Mouse (Mus musculus): ENCODE measurements around the gene Glis1.
"Not testable (repeated sequence)": the region's sequence is repeated elsewhere in the genome, so short reads cannot be mapped to it uniquely, and the experiment has no call there.

Glis1 gene

DNA sequence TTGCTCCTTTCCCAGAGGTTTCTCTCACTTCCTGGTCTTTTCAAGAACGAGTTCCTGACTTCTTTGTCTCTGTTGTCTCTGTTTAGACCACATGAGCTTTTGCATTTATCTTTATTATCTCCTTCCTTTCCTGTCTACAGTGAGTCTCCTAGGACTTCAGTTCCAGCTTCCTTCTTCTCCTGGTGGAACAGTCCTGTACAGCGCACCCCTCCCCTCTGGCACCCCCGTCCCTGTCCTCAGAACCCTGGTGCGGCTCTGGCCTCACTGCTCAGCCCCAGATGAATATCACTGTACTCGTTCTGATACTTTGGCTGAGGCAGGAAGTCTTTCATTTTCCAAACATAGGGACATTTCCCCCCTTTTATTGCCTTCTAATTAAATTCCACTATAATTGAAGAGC lies 152.0 kb downstream of the Glis1 start:
- DNase-seq (ENCODE audit: low spot score), result peak; percentile 32

GRCm38 (mm10) chr4:107588637-107589036 lies 154.2 kb downstream of the Glis1 start:
- no peak for DNase-seq (ENCODE audit: low spot score)

- DNase-seq (ENCODE audit: low spot score), result no peak
These were observed 154.7 kb downstream of the Glis1 start for GRCm38 (mm10) chr4:107589046-107589445.

- no peak for DNase-seq (ENCODE audit: low spot score)
These were observed 156.6 kb downstream of the Glis1 start for GRCm38 (mm10) chr4:107590805-107591534.

GRCm38 (mm10) chr4:107593426-107593825 lies 159.0 kb downstream of the Glis1 start:
- DNase-seq (ENCODE audit: low spot score), result no peak

- DNase-seq (ENCODE audit: low spot score), result no peak
These were observed 163.0 kb downstream of the Glis1 start for GRCm38 (mm10) chr4:107597226-107597897.

- no peak for DNase-seq (ENCODE audit: low spot score)
These were observed 163.6 kb downstream of the Glis1 start for GRCm38 (mm10) chr4:107597898-107598580.

DNA sequence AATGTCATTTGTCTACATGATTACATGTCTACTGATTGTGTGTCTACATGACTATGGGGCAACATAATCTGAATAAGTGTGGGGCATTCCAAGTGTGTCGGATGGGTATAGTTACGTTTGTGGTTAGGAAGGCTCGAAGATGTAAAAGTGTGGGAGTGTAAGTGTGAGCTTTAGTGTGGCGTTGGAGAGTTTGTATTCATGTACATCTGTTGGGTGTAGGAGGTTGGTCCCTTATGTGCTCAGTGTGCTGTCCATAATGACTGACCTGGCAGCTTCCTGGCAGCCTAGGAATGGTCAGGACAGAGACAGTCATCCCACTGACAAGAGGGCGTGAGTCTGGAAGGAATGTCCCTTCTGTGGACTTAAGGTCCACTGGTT lies 164.2 kb downstream of the Glis1 start:
- not testable (repeated sequence) for DNase-seq (ENCODE audit: low spot score)

DNA sequence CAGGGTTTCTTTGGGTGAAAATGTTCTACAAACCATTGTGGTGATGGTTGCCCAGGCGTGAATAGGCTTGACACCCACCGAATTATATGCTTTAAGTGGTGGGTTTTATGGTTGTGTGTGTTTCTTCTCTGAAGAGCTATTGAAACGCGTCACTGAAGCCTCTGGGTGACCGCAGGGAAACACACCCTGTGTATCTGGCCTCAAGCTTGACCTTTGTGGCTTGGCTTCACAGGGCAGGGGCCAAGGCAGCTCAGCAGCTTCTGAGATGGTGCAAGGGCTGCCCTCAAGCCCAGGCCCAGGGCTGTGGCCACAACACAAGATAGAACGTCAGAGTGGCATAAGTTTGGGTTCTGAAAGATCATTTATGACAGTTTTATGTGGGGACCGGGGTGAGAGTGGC lies 167.9 kb downstream of the Glis1 start:
- DNase-seq (ENCODE audit: low spot score), result peak; percentile 4

- DNase-seq (ENCODE audit: low spot score), result peak; percentile 27
These were observed 168.4 kb downstream of the Glis1 start for GRCm38 (mm10) chr4:107602787-107603186.

- no peak for DNase-seq (ENCODE audit: low spot score)
These were observed 168.8 kb downstream of the Glis1 start for GRCm38 (mm10) chr4:107603208-107603607.

- DNase-seq (ENCODE audit: low spot score), result no peak
These were observed 171.7 kb downstream of the Glis1 start for GRCm38 (mm10) chr4:107605964-107606602.

DNA sequence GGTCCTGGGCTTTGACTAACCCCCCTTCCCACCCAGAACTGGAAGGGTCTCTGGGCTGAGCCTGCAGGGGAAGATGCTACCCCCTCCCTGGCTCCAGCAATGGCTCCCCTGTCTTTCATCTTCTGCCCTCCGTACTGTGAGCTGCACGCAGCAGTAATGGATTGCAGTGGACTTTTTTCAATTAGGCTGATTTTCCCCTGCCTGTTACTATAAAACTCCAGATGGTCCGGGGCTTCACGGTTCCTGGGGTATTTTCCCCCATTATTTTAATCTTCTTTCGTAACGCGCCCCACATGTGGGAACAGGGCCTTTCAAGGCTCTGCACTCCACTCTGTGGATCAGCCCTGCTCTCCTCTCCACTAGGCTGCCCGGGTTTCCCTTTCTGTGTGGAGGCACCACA lies 175.4 kb downstream of the Glis1 start:
- DNase-seq (ENCODE audit: low spot score), result no peak

GRCm38 (mm10) chr4:107611888-107612650 lies 177.7 kb downstream of the Glis1 start:
- DNase-seq (ENCODE audit: low spot score), result no peak

DNA sequence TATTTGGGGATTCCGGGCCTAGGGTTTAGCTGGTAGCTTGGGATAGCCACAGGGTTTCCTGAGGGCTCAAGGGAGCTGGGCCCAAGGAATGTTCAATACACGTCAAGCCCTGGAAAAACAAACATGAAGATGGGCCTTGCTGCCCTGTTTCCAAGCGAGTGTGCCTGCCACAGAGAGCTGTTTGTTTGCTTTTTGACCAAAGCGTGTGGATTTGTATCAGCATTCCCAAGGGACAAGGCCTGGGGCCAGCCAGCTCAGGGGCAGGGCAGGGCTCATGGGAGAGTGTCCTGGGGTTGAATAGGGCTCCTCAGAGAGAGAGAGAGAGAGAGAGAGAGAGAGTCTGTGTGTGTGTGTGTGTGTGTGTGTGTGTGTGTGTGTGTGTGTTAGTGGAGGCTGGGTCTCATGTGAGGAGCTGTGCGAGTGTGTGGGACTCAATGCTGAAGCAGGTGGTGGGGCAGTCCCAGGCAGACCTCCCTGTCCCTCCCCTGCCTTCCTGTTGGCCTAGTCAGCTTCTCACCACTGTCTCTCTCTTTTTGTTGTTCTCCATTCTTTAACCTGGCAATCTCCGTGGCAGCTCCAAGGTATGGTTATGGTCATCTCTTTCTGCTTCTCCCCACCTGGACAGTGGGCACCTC lies 183.3 kb downstream of the Glis1 start:
- peak; percentile 3 for DNase-seq (ENCODE audit: low spot score)

- no peak for DNase-seq (ENCODE audit: low spot score)
These were observed 185.1 kb downstream of the Glis1 start for GRCm38 (mm10) chr4:107619487-107619886.

- no peak for DNase-seq (ENCODE audit: low spot score)
These were observed 187.0 kb downstream of the Glis1 start for GRCm38 (mm10) chr4:107621366-107621765.

GRCm38 (mm10) chr4:107622296-107622695 lies 187.9 kb downstream of the Glis1 start:
- DNase-seq (ENCODE audit: low spot score), result no peak

DNA sequence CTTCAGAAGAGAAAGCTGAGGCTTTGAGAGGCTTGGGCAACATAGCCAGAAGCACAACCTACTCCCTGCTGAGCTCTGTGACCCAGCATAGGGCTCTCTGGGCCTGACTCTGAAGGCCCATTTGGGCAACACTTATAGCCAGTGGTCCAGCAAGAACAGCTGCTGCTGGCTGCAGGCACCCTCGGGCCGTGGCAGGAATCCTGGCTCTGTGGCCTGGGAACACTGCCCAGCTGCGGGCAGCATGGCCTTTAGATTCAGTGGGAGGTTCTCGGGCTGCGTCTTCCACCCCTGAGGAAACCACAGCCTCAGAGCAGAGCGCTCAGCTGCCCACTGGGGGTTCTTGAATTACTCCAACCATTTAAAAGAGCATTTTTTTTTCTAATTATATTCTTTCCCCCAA lies 189.5 kb downstream of the Glis1 start:
- no peak for DNase-seq (ENCODE audit: low spot score)

DNA sequence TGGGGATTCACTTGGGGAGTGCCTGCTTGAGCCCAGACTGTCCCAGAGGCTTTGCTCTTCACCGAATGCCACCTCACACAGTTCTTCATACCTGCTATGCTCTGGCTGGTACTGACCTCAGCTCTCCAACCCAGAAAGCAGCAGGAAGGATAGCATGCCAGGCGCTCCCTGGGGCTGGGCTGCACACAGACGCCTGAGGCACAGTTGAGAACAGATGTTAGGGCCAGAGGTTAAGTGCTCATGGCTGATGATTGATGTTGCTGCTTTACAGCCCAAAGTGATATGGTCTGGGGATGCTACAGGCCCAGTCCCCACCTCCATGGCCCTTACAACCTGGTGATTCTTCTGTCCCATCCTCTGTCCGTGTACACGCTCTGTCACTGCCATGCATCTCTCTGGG lies 190.6 kb downstream of the Glis1 start:
- DNase-seq (ENCODE audit: low spot score), result no peak

GRCm38 (mm10) chr4:107628226-107628625 lies 193.8 kb downstream of the Glis1 start:
- DNase-seq (ENCODE audit: low spot score), result no peak
